Mouse (Mus musculus) heart, adult 8-10 months (tissue): ENCODE data around the gene Ctdsp1. TPM values are rescaled to one million over a fixed set of nuclear protein-coding genes. Genes with fewer than 3 reads are reported as not detected.

Experiments
- DNase-seq: peaks from one replicate; pipeline ENCODE4 v3.0.0; 2022; ENCODE audit warnings: low spot score
- microRNA-seq: library from miRNA; unstranded; fragments of <30 nt; microRNA quantifications from one replicate; pipeline ENCODE4 v1.2.0, GENCODE M21; 2022
- total RNA-seq, 4 experiments: library from RNA; stranded (reverse); gene quantifications; 2 replicates each; pipeline ENCODE4 v1.2.4; 2022

Gene Ctdsp1
- total RNA-seq, 4 experiments from 2014 or later, result 115 to 130 (median 121) TPM

GRCm38 (mm10) chr1:74444538-74444937, 53.2 kb downstream of the Ctdsp1 start:
- DNase-seq, result no peak

Small RNAs within 50 kb of the gene (microRNA-seq; reads per million reads assigned to microRNA genes)
- 32,416 reads per million, percentile 97 among the genes with 10 or more reads in this experiment for gene Mir26b

Other genes with a start within 250 kb of the Ctdsp1 start
- under 1 TPM in 2 of 4 experiments, not detected in 2; 0.23 to 0.44 TPM for gene Cxcr2, start 237.5 kb upstream of the Ctdsp1 start, total RNA-seq
- not detected for gene Cxcr1, start 196.9 kb upstream of the Ctdsp1 start, total RNA-seq
- gene Arpc2, start 155.4 kb upstream of the Ctdsp1 start, total RNA-seq, result 100 to 1,000 TPM; 111 to 149 (median 137) TPM
- not detected for gene Gpbar1, start 113.0 kb upstream of the Ctdsp1 start, total RNA-seq
- 100 to 1,000 TPM in 2 of 4 experiments, 10 to 100 TPM in 2; 95.4 to 107 (median 99.6) TPM for gene Aamp, start 106.8 kb upstream of the Ctdsp1 start, total RNA-seq
- gene Pnkd, start 106.6 kb upstream of the Ctdsp1 start, total RNA-seq, result 100 to 1,000 TPM; 125 to 142 (median 135) TPM
- gene Tmbim1, start 85.9 kb upstream of the Ctdsp1 start, total RNA-seq, result 10 to 100 TPM; 40.4 to 45.1 (median 44.2) TPM
- gene Catip, start 29.4 kb upstream of the Ctdsp1 start, total RNA-seq, result under 1 TPM; 0.17 to 0.37 (median 0.25) TPM
- gene Slc11a1, start 16.3 kb upstream of the Ctdsp1 start, total RNA-seq, result 1 to 10 TPM; 3.9 to 6.6 (median 5.1) TPM
- 1 to 10 TPM in 3 of 4 experiments, under 1 TPM in 1; 0.98 to 2.0 (median 1.7) TPM for gene Vil1, start 17.9 kb downstream of the Ctdsp1 start, total RNA-seq
- gene Cnot9, start 114.5 kb downstream of the Ctdsp1 start, total RNA-seq, result 10 to 100 TPM in 3 of 4 experiments, 1 to 10 TPM in 1; 9.4 to 12.8 (median 11.6) TPM
- gene Plcd4, start 151.4 kb downstream of the Ctdsp1 start, total RNA-seq, result under 1 TPM in 2 of 4 experiments, not detected in 2; 0.12 to 0.16 TPM
- 1 to 10 TPM; 6.6 to 9.1 (median 8.3) TPM for gene Usp37, start 152.8 kb downstream of the Ctdsp1 start, total RNA-seq
- gene Zfp142, start 196.7 kb downstream of the Ctdsp1 start, total RNA-seq, result 10 to 100 TPM; 10.4 to 12.0 (median 10.9) TPM
- 10 to 100 TPM; 33.9 to 38.8 (median 35.4) TPM for gene Bcs1l, start 196.8 kb downstream of the Ctdsp1 start, total RNA-seq
- gene Rnf25, start 209.9 kb downstream of the Ctdsp1 start, total RNA-seq, result 10 to 100 TPM; 17.5 to 21.4 (median 19.2) TPM
- 1 to 10 TPM in 1 of 4 experiments, under 1 TPM in 3; 0.63 to 1.9 (median 0.81) TPM for gene Stk36, start 209.9 kb downstream of the Ctdsp1 start, total RNA-seq